Mouse (Mus musculus) embryonic fibroblast, embryonic 13.5 days (primary cell): ENCODE data around the gene Galr2. TPM values are rescaled to one million over a fixed set of nuclear protein-coding genes. Genes with fewer than 3 reads are reported as not detected.

ENCODE experiments used
- H3K27ac ChIP-seq: 2 replicates; pipeline ENCODE4 v1.5.1; 2012; ENCODE audit warnings: low read length, control low read depth, inconsistent platforms; ENCODE audit not compliant: insufficient read depth
- H3K4me1 ChIP-seq: 2 replicates; pipeline ENCODE4 v1.6.1; 2011; ENCODE audit warnings: low read length; ENCODE audit not compliant: control insufficient read depth, insufficient read depth
- H3K4me3 ChIP-seq: 2 replicates; pipeline ENCODE4 v1.5.1; 2011; ENCODE audit warnings: mild to moderate bottlenecking, control low read depth, low read length; ENCODE audit not compliant: insufficient read depth
- CTCF ChIP-seq: IDR thresholded peaks from 2 replicates; pipeline ENCODE4 v1.5.1; 2011; ENCODE audit warnings: mild to moderate bottlenecking, control low read depth, low read length, moderate library complexity, borderline replicate concordance; ENCODE audit not compliant: insufficient read depth
- POLR2A ChIP-seq: IDR thresholded peaks from 2 replicates; pipeline ENCODE4 v1.6.1; 2011; ENCODE audit warnings: low read depth, mild to moderate bottlenecking, control low read depth, low read length, moderate library complexity
- polyA plus RNA-seq: library from polyadenylated mRNA; stranded (reverse); fragments of >200 nt; gene quantifications from 2 replicates; pipeline ENCODE4 v1.2.4, GENCODE M21; 2011; ENCODE audit warnings: low read depth; ENCODE audit not compliant: missing spikeins, insufficient read length

The Galr2 gene
- polyA plus RNA-seq, 1 experiment, result not detected

DNA sequence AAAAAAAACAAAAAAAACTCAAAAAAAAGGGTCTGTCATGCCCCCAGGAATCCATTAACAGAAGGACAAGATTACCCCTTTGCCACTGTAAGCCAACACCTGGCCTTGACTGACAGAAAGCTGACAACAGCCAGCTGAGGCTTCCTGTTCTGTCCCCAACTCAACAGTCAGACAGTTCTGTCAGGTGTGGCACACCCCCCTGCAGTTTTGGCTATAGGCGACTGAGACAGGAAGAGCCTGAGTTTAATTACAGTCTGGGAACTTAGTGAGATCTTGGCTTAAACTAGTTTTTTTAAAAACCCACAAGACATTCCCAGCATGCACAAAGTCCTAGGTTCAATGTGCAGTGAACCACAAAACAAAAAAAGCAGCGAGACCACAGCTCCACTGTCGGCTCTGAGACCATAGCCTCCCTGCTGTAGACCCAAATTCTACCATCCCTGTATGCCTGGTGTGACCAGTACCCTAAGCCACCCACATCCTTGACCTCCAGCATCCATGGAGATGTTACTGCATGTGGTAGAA lies 27.6 kb upstream of the Galr2 start:
- H3K4me1 ChIP-seq, result peaks cover 17% of the 10 kb centered on the region
- no peak for TF ChIP-seq POLR2A
- no peak for TF ChIP-seq CTCF
- H3K27ac ChIP-seq, result no peak overlapping the region
- H3K4me3 ChIP-seq, result no peak overlapping the region

DNA sequence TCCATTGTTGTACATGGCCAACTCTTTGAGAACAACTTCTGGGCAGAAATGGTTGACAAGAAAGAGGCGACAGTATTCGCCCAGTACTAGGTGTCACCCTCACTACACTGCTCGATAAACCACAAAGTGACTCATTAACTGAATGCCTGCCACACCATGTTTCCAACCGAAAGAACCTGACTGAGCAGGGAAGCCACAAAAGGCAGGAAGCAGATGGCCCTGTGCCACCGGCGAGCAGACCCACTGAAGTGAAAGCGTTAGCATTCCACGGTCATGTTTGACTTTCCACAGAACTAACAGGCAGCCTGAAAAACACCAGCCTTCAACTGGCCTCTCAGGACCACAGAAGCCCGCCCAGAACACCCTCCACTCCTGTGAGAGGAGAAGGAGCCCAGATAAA lies 26.1 kb upstream of the Galr2 start:
- Histone ChIP-seq H3K4me3 (no peak overlapping the region), H3K27ac (no peak overlapping the region), H3K4me1 (peaks cover 17% of the 10 kb centered on the region)
- no peak for TF ChIP-seq POLR2A
- no peak for TF ChIP-seq CTCF

DNA sequence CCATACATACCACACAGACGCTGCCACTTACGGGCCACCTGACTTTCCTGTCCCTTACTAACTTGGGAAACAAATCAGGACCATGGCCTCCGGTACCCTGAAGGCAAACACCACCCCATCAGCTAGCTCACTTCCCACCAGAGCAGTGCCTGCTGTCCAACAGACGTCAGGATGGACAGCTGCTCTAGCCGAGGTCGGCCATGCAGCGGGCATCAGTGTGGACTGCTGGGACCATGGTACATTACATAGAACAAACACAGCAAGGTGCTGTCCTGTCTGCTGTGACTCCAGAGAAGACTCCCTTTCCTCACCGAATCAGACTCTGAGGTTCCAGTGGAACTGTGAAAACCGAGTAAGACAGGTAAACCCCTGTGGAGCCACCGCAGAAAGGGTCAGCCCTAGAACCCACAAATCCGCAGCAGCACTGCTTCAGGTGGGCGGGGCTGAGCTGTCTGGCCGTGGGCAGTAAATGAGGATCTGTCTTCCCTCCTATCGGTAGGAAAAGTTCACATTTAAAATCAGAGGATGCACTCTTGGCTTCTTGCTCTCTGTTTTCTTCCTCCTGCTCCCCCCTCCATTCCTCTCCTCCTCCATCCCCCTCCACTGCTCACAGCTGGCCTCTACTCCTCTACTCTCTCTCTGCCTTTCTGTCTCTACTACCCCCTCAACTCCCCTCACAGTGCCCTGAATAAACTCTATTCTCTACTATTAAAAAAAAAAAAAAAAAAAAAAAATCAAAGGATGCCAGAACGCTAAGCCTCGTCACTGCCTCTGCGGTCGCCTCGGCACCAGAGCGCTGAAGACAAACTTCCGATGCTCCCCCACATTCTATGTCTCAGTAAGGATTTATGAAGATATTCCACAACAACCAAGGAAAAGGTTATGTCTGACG lies 25.4 kb upstream of the Galr2 start:
- H3K4me1 ChIP-seq, result peaks cover 17% of the 10 kb centered on the region
- H3K4me3 ChIP-seq, result no peak overlapping the region
- 0 out of 2 replicates have a peak overlapping the region, but pooled peaks have one; percentile 43 for H3K27ac ChIP-seq
- TF ChIP-seq CTCF (no peak), POLR2A (no peak)

DNA sequence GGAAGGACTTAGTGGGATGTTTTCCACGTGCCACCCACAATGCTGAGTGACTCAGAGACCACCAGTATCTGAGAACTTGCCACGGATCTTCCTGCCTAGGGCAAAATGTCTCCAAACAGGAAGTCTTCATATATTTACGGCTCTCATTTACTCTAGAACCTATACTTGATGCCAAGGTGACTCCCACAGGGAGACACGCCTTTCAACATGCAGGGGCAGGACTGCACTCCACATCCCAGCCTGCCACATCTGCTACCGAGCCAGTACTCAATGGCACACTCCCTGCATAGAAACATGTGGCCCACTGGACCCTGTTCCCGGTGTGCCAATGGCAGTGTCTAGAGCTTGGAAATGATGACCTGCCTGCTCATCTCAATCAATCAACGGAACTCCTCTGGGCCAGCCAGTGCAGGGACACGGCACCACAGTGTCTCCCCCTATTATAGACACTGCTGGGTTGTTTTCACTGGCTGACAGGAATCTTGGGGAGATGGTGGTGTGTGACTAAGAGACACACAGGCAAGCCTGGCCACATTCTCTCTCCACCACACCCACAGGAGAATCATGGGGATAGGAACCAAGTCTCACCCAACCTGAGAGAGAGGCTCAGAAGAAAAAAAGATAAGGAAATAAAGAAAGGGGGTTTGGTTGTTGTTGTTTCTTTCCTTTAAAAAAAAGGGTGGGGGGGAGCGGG lies 24.6 kb upstream of the Galr2 start:
- H3K4me1 ChIP-seq, result peaks cover 17% of the 10 kb centered on the region
- H3K27ac ChIP-seq, result peak overlapping the region; percentile 43; the same call in 1 of the 2 replicates
- TF ChIP-seq POLR2A, result no peak
- no peak for TF ChIP-seq CTCF

DNA sequence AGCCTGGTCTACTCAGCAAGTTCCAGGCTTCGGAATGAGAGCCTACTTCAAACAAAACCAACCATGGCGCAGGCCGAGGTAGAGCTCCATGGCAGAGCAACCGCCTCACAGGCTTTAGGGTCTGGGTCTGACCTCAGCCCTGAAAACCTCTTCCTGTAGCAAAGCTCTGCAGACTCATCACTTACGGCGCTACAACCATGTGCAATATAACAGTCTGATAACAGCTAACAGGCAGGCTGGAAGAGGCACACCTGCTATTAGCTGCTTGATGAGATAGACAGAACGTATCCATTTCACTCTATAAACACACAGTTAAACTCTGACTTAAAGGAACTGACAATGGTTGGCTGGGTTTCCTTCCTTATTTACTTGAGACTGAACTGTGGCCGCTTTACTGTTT lies 21.3 kb upstream of the Galr2 start:
- TF ChIP-seq CTCF, result no peak
- no peak for TF ChIP-seq POLR2A
- Histone ChIP-seq H3K4me1 (peaks cover 17% of the 10 kb centered on the region), H3K4me3 (no peak overlapping the region), H3K27ac (no peak overlapping the region)

More for the DNA sequence above, 24.6 kb upstream of the Galr2 start:
- no peak overlapping the region for H3K4me3 ChIP-seq

DNA sequence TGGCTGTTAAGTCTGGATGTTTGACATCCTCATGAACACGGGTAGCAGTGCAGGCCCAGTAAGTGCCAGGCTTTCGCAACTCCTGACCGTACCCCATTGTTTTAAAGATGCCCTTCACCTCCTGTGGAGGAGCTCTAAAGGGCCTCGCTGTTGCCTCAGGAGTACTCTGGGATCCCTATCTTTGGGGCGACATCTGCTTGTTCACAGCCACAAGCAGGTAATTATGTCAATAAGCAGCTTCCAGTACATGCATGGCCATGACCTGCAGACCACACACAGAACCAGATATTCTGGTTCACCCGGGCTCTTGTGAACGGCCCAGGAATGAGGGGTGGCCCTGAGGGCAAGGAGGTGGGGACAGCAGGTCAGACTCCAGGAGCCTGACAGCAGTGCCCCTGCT lies 20.5 kb upstream of the Galr2 start:
- TF ChIP-seq CTCF, result no peak
- TF ChIP-seq POLR2A, result no peak
- H3K27ac ChIP-seq, result no peak overlapping the region
- peaks cover 11% of the 10 kb centered on the region for H3K4me1 ChIP-seq

DNA sequence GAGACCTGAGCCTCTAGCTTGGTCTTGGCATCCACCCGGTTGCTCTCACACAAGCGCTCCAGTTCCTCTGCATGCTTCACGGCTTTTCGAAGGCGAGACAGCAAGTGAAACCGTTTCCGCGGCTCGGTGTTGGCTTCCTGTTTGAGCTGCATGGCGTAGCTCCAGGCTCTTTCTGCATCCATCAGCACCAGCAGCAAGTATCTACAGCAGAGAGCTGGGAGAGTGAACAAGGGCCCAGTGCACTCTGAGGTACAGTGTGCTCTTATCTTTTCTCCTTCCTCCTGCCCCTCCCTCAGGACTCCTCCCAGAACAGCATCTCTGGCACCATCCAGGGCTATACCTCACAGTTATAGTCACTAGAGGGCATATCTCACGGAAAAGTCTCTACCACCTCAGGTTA lies 15.4 kb upstream of the Galr2 start:
- H3K27ac ChIP-seq, result no peak overlapping the region
- TF ChIP-seq CTCF (no peak), POLR2A (no peak)
- H3K4me3 ChIP-seq, result no peak overlapping the region
- no peaks in the 10 kb centered on the region for H3K4me1 ChIP-seq

More for the DNA sequence above, 20.5 kb upstream of the Galr2 start:
- H3K4me3 ChIP-seq, result no peak overlapping the region

DNA sequence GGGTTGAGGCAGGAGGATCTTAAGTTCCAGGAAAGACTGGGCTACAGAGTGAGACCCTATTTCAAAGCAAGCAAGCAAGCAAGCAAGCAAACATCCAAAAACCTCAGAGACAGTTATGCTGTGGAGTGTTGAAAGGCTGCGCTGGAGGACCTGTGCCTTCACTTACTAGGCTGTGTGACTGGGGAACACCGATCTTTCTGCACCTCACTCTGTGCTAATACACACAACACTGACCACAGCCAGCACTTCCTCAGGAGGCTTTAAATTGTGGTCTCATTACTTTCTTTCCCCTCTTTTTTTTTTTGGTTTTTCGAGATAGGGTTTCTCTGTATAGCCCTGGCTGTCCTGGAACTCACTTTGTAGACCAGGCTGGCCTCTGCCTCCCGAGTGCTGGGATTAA lies 14.9 kb upstream of the Galr2 start:
- no peak overlapping the region for H3K4me3 ChIP-seq
- TF ChIP-seq POLR2A (no peak), CTCF (no peak)
- no peaks in the 10 kb centered on the region for H3K4me1 ChIP-seq
- H3K27ac ChIP-seq, result no peak overlapping the region

DNA sequence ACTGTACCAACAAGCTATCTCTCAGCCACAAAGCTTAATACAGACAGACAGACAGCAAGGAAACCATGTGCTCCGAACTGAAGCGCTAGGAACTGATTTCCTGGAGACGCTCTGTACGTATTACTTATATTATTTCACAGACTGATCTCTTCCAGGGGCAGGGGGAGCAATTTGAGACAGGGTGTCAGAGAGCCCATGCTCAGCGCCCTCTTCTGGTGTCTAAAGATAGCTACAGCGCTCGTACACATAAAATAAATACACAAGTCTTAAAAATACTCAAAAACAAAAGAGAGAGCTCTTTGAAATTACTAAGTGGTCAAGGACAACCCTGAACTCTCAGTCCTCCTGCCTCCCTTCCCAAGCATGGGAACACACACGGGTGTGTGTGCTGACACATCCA lies 13.1 kb upstream of the Galr2 start:
- TF ChIP-seq POLR2A (no peak), CTCF (no peak)
- Histone ChIP-seq H3K27ac (no peak overlapping the region), H3K4me3 (no peak overlapping the region), H3K4me1 (peaks cover 7% of the 10 kb centered on the region; the same call in 1 of the 2 replicates)
